Mouse (Mus musculus): ENCODE data around the gene Gm7247. TPM values are rescaled to one million over a fixed set of nuclear protein-coding genes. Genes with fewer than 3 reads are reported as not detected.

Gm7247 gene
- total and polyA plus RNA-seq, 3 experiments, result not detected

DNA sequence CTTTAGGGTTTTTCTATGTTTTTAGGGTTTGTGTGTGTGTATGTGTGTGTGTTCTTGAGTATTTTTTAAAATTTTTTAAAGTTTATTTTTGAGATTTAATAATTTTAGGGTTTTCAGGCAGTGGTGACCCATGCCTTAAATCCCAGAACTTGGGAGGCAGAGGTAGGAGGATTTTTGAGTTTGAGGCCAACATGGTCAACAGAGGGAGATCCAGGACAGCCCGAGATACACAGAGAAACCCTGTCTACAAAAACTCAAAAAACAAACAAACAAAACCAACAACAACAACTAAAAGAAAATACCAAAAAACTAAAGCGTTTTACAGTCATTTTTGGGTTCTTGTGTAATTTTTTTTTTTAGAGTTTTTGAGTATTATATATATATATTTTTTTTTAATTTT, 134.2 kb downstream of the Gm7247 start:
- Histone ChIP-seq H3K27ac (ENCODE audit: control insufficient read depth, low read depth, low read length) (no peak overlapping the region), H3K79me2 (ENCODE audit: control insufficient read depth, insufficient read depth, low read length, poor library complexity) (no peaks in the 10 kb centered on the region), H3K9me3 (replicated peaks; ENCODE audit: insufficient read depth, low read length) (no peaks in the 10 kb centered on the region), H3K9ac (ENCODE audit: control insufficient read depth, low read depth, low read length, poor library complexity, severe bottlenecking) (no peak overlapping the region), H3K36me3 (ENCODE audit: control insufficient read depth in 1 of 2, insufficient read depth in 2 of 2, low read length in 2 of 2) (no peaks in the 10 kb centered on the region), H3K4me1 (ENCODE audit: control insufficient read depth in 1 of 2, insufficient read depth in 2 of 2, low read length in 2 of 2) (no peaks in the 10 kb centered on the region), H3K27me3 (ENCODE audit: control insufficient read depth in 1 of 2, insufficient read depth in 2 of 2, low read length in 2 of 2) (peaks cover 0 to 4% of the 10 kb centered on the region in 2 experiments; a peak in 1 of 4 replicates), H3K4me3 (ENCODE audit: control insufficient read depth in 1 of 2, insufficient read depth in 1 of 2, low read depth in 2 of 2, low read length in 2 of 2) (no peak overlapping the region)
- TF ChIP-seq HCFC1 (IDR thresholded peaks at IDR 0.05; ENCODE audit: low read depth, low read length) (no peak), RAD21 (IDR thresholded peaks at IDR 0.05; ENCODE audit: low read depth, low read length) (peak; percentile 17), CTCF (IDR thresholded peaks at IDR 0.05 in 2 of 3, conservative IDR thresholded peaks at IDR 0.05 in 1 of 3; ENCODE audit: control insufficient read depth in 1 of 3, insufficient read depth in 1 of 3, low read depth in 2 of 3, low read length in 3 of 3, poor library complexity in 1 of 3, severe bottlenecking in 1 of 3) (peak in 1 of 3 experiments; percentile 17; a peak in 3 of 6 replicates)
- DNase-seq (ENCODE audit: low read depth, low spot score), result peak; percentile 28

GRCm38 (mm10) chr14:51496955-51497354, 135.4 kb downstream of the Gm7247 start:
- H3K27ac ChIP-seq (ENCODE audit: control insufficient read depth, low read depth, low read length), result no peak overlapping the region
- TF ChIP-seq GATA1 (IDR thresholded peaks at IDR 0.05; ENCODE audit: low read depth, low read length) (no peak), UBTF (IDR thresholded peaks at IDR 0.05; ENCODE audit: borderline replicate concordance, insufficient read depth, low read depth, low read length) (no peak), USF1 (IDR thresholded peaks at IDR 0.05; ENCODE audit: low read depth, low read length) (no peak), MAZ (IDR thresholded peaks at IDR 0.05; ENCODE audit: low read depth, low read length) (no peak), ZC3H11A (IDR thresholded peaks at IDR 0.05; ENCODE audit: low read depth, low read length) (no peak), MYB (IDR thresholded peaks at IDR 0.05; ENCODE audit: low read depth, low read length) (no peak), HCFC1 (IDR thresholded peaks at IDR 0.05; ENCODE audit: low read depth, low read length) (no peak), TAL1 (IDR thresholded peaks at IDR 0.05; ENCODE audit: low read length) (no peak), CHD1 (IDR thresholded peaks at IDR 0.05; ENCODE audit: low read depth, low read length) (no peak)
- no peaks in the 10 kb centered on the region for H3K36me3 ChIP-seq (ENCODE audit: control insufficient read depth in 1 of 2, insufficient read depth in 2 of 2, low read length in 2 of 2)
- H3K4me3 ChIP-seq (ENCODE audit: control insufficient read depth in 1 of 2, insufficient read depth in 1 of 2, low read depth in 2 of 2, low read length in 2 of 2), result no peak overlapping the region
- no peaks in the 10 kb centered on the region for H3K79me2 ChIP-seq (ENCODE audit: control insufficient read depth, insufficient read depth, low read length, poor library complexity)
- H3K9ac ChIP-seq (ENCODE audit: control insufficient read depth, low read depth, low read length, poor library complexity, severe bottlenecking), result no peak overlapping the region
- peaks cover 0 to 4% of the 10 kb centered on the region in 2 experiments; a peak in 1 of 4 replicates for H3K27me3 ChIP-seq (ENCODE audit: control insufficient read depth in 1 of 2, insufficient read depth in 2 of 2, low read length in 2 of 2)
- H3K4me1 ChIP-seq (ENCODE audit: control insufficient read depth in 1 of 2, insufficient read depth in 2 of 2, low read length in 2 of 2), result no peaks in the 10 kb centered on the region
- no peak for DNase-seq (ENCODE audit: low read depth, low spot score)
- no peaks in the 10 kb centered on the region for H3K9me3 ChIP-seq (replicated peaks; ENCODE audit: insufficient read depth, low read length)

GRCm38 (mm10) chr14:51497958-51498357, 136.4 kb downstream of the Gm7247 start:
- Histone ChIP-seq H3K79me2 (ENCODE audit: control insufficient read depth, insufficient read depth, low read length, poor library complexity) (no peaks in the 10 kb centered on the region), H3K4me3 (ENCODE audit: control insufficient read depth in 1 of 2, insufficient read depth in 1 of 2, low read depth in 2 of 2, low read length in 2 of 2) (no peak overlapping the region), H3K9ac (ENCODE audit: control insufficient read depth, low read depth, low read length, poor library complexity, severe bottlenecking) (no peak overlapping the region), H3K27me3 (ENCODE audit: control insufficient read depth in 1 of 2, insufficient read depth in 2 of 2, low read length in 2 of 2) (peaks cover 0 to 4% of the 10 kb centered on the region in 2 experiments; a peak in 1 of 4 replicates), H3K36me3 (ENCODE audit: control insufficient read depth in 1 of 2, insufficient read depth in 2 of 2, low read length in 2 of 2) (no peaks in the 10 kb centered on the region), H3K27ac (ENCODE audit: control insufficient read depth, low read depth, low read length) (no peak overlapping the region), H3K9me3 (replicated peaks; ENCODE audit: insufficient read depth, low read length) (no peaks in the 10 kb centered on the region), H3K4me1 (ENCODE audit: control insufficient read depth in 1 of 2, insufficient read depth in 2 of 2, low read length in 2 of 2) (no peaks in the 10 kb centered on the region)
- peak; percentile 6 for DNase-seq (ENCODE audit: low read depth, low spot score)
- TF ChIP-seq ZNF384 (IDR thresholded peaks at IDR 0.05; ENCODE audit: low read depth, low read length) (peak; percentile 22; the same call in 1 of the 2 replicates), MYB (IDR thresholded peaks at IDR 0.05; ENCODE audit: low read depth, low read length) (no peak)

Data from MEL (cell line).